Mouse (Mus musculus) C2C12 (cell line): Measurements from ENCODE around the gene Dmap1.

ENCODE experiments used
- CTCF ChIP-seq: IDR thresholded peaks from one replicate; pipeline ENCODE4 v1.5.1; 2011; ENCODE audit not compliant: control insufficient read depth, insufficient read depth, insufficient read length
- FOSL1 ChIP-seq: IDR thresholded peaks from one replicate; pipeline ENCODE4 v1.8.0; 2011; ENCODE audit warnings: mild to moderate bottlenecking, low read length; ENCODE audit not compliant: poor library complexity, insufficient read depth, severe bottlenecking
- USF1 ChIP-seq: IDR thresholded peaks from one replicate; pipeline ENCODE4 v1.6.1; 2011; ENCODE audit warnings: low read depth, mild to moderate bottlenecking, control low read depth, moderate library complexity

DNA sequence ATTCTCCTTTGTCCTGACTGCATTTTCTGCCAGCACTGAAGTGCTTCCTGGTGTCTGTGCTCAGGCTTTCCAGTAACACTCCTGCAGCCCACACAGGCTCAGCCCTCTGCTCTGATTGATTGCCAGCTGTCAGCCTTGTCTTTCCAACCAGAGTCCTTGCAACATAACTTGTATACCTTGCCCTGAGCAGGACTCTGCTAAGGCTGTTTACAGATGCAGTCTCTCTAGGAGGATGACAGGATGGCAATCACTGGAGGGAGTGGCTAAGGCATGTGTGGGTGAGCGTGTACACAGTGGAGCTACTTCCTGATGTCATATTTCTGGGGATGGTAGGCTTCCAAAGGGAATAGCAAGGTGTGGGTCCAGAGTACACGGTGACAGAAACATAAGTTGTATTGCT lies 36.2 kb downstream of the Dmap1 start:
- TF ChIP-seq FOSL1 = no peak
- no peak for TF ChIP-seq CTCF
- TF ChIP-seq USF1 = no peak
